Mouse (Mus musculus) MN1 (cell line): ENCODE results near the gene Bend3.

Source experiments
- DNase-seq: peaks from one replicate; pipeline ENCODE4 v3.0.0-alpha.2; 2016; ENCODE audit warnings: low spot score

The Bend3 gene

GRCm38 (mm10) chr10:43527283-43528269, 48.9 kb downstream of the Bend3 start:
- peak; percentile 87 for DNase-seq

- no peak for DNase-seq
Measured at GRCm38 (mm10) chr10:43534382-43534781, 55.8 kb downstream of the Bend3 start.

- DNase-seq = no peak
Measured at GRCm38 (mm10) chr10:43537652-43538051, 59.0 kb downstream of the Bend3 start.

GRCm38 (mm10) chr10:43538831-43539230, 60.2 kb downstream of the Bend3 start:
- no peak for DNase-seq

GRCm38 (mm10) chr10:43539746-43540310, 61.2 kb downstream of the Bend3 start:
- DNase-seq = peak; percentile 54

GRCm38 (mm10) chr10:43540442-43541152, 62.0 kb downstream of the Bend3 start, which contains the start of gene 1700021F05Rik:
TSS of gene 1700021F05Rik (minus strand) at chr10:43540994.
- peak; percentile 99 for DNase-seq

GRCm38 (mm10) chr10:43541153-43541544, 62.5 kb downstream of the Bend3 start:
- no peak for DNase-seq

GRCm38 (mm10) chr10:43549411-43549810, 70.8 kb downstream of the Bend3 start:
- DNase-seq = no peak

- no peak for DNase-seq
Measured at GRCm38 (mm10) chr10:43550923-43551322, 72.3 kb downstream of the Bend3 start.

- DNase-seq = no peak
Measured at GRCm38 (mm10) chr10:43551388-43551787, 72.8 kb downstream of the Bend3 start.

GRCm38 (mm10) chr10:43557630-43558165, 79.1 kb downstream of the Bend3 start:
- DNase-seq = no peak

- DNase-seq = no peak
Measured at GRCm38 (mm10) chr10:43559313-43559712, 80.7 kb downstream of the Bend3 start.

- no peak for DNase-seq
Measured at GRCm38 (mm10) chr10:43560765-43561164, 82.1 kb downstream of the Bend3 start.

- no peak for DNase-seq
Measured at GRCm38 (mm10) chr10:43561311-43561710, 82.7 kb downstream of the Bend3 start.
